Mouse (Mus musculus): ENCODE measurements around the gene Mlx. TPM values are rescaled to one million over a fixed set of nuclear protein-coding genes. Genes with fewer than 3 reads are reported as not detected.

Mlx gene
- total and polyA plus RNA-seq, 3 experiments: 45.2 to 116 (median 51.5) TPM

GRCm38 (mm10) chr11:101063676-101064327 is 23.3 kb upstream of the Mlx start:
- H3K27me3 ChIP-seq (replicated peaks): peaks cover 2% of the 10 kb centered on the region
- H3K4me1 ChIP-seq (ENCODE audit: control insufficient read depth in 1 of 2, insufficient read depth in 2 of 2): peaks cover 13 to 31% of the 10 kb centered on the region in 2 experiments
- no peak for DNase-seq (ENCODE audit: extremely low read depth)
- H3K79me2 ChIP-seq (replicated peaks; ENCODE audit: control insufficient read depth, extremely low read depth, insufficient read depth, poor library complexity, severe bottlenecking): no peaks in the 10 kb centered on the region
- TF ChIP-seq ZMIZ1 (IDR thresholded peaks at IDR 0.05; ENCODE audit: low read depth, low read length) (no peak), ZC3H11A (IDR thresholded peaks at IDR 0.05; ENCODE audit: low read depth, low read length) (no peak), RCOR1 (conservative IDR thresholded peaks at IDR 0.05; ENCODE audit: low read depth, low read length) (no peak), UBTF (IDR thresholded peaks at IDR 0.05; ENCODE audit: low read depth, low read length) (no peak), GABPA (IDR thresholded peaks at IDR 0.05; ENCODE audit: insufficient replicate concordance, low read depth, low read length) (no peak), EP300 (IDR thresholded peaks at IDR 0.05; ENCODE audit: low read length) (no peak), KAT2A (IDR thresholded peaks at IDR 0.05; ENCODE audit: insufficient replicate concordance, low read length) (no peak), USF2 (conservative IDR thresholded peaks at IDR 0.05; ENCODE audit: low read depth, low read length) (no peak), BHLHE40 (IDR thresholded peaks at IDR 0.05; ENCODE audit: low read depth, low read length) (no peak), ETS1 (conservative IDR thresholded peaks at IDR 0.05; ENCODE audit: low read depth, low read length) (no peak), ZNF384 (IDR thresholded peaks at IDR 0.05; ENCODE audit: low read depth, low read length) (no peak), CHD2 (IDR thresholded peaks at IDR 0.05; ENCODE audit: low read length) (no peak), MAX (IDR thresholded peaks at IDR 0.05; ENCODE audit: low read length) (no peak), CHD1 (IDR thresholded peaks at IDR 0.05; ENCODE audit: low read depth, low read length) (no peak), TBP (conservative IDR thresholded peaks at IDR 0.05; ENCODE audit: low read depth, low read length) (no peak), HCFC1 (IDR thresholded peaks at IDR 0.05; ENCODE audit: low read depth, low read length) (no peak), MYC (IDR thresholded peaks at IDR 0.05; ENCODE audit: low read depth, low read length) (no peak), SMC3 (IDR thresholded peaks at IDR 0.05; ENCODE audit: low read depth, low read length) (no peak)
- dilution Hi-C loops (cut with MboI; ENCODE audit: extremely low pct_ligation_motif_present, extremely low pct_unique_long_range_greater_than_20kb, low sequenced_read_pairs): no loop called here
- peaks cover 38 to 59% of the 10 kb centered on the region in 2 experiments for H3K36me3 ChIP-seq (replicated peaks in 1 of 2; ENCODE audit: control insufficient read depth in 1 of 2, insufficient read depth in 1 of 2, low read length in 1 of 2)
- no peak overlapping the region for H3K9ac ChIP-seq (ENCODE audit: insufficient read depth, low read depth)
- no peak overlapping the region for H3K4me2 ChIP-seq (ENCODE audit: insufficient read depth, low read depth, poor library complexity, severe bottlenecking)
- H3K9me3 ChIP-seq (replicated peaks; ENCODE audit: low read length): no peaks in the 10 kb centered on the region
- H3K27ac ChIP-seq (ENCODE audit: insufficient read depth, low read depth): no peak overlapping the region
- in situ Hi-C loops (cut with MboI; ENCODE audit: low pct_ligation_motif_present, low pct_unique_long_range_greater_than_20kb, low sequenced_read_pairs): no loop called here
- H3K4me3 ChIP-seq (replicated peaks in 1 of 3; ENCODE audit: low read depth in 2 of 3, low read length in 2 of 3, poor library complexity in 1 of 3): no peak overlapping the region

GRCm38 (mm10) chr11:101064462-101064861 is 22.6 kb upstream of the Mlx start:
- peaks cover 7 to 30% of the 10 kb centered on the region in 2 experiments for H3K4me1 ChIP-seq (ENCODE audit: control insufficient read depth in 1 of 2, insufficient read depth in 2 of 2)
- dilution Hi-C loops (cut with MboI; ENCODE audit: extremely low pct_ligation_motif_present, extremely low pct_unique_long_range_greater_than_20kb, low sequenced_read_pairs): no loop called here
- H3K9ac ChIP-seq (ENCODE audit: insufficient read depth, low read depth): no peak overlapping the region

More at GRCm38 (mm10) chr11:101064462-101064861, 22.6 kb upstream of the Mlx start:
- DNase-seq (ENCODE audit: extremely low read depth): no peak
- Histone ChIP-seq H3K27ac (ENCODE audit: insufficient read depth, low read depth) (no peak overlapping the region), H3K9me3 (replicated peaks; ENCODE audit: low read length) (no peaks in the 10 kb centered on the region), H3K4me3 (replicated peaks in 1 of 3; ENCODE audit: low read depth in 2 of 3, low read length in 2 of 3, poor library complexity in 1 of 3) (no peak overlapping the region), H3K4me2 (ENCODE audit: insufficient read depth, low read depth, poor library complexity, severe bottlenecking) (no peak overlapping the region), H3K36me3 (replicated peaks in 1 of 2; ENCODE audit: control insufficient read depth in 1 of 2, insufficient read depth in 1 of 2, low read length in 1 of 2) (peaks cover 32 to 52% of the 10 kb centered on the region in 2 experiments), H3K27me3 (replicated peaks) (peaks cover 2% of the 10 kb centered on the region), H3K79me2 (replicated peaks; ENCODE audit: control insufficient read depth, extremely low read depth, insufficient read depth, poor library complexity, severe bottlenecking) (no peaks in the 10 kb centered on the region)
- in situ Hi-C loops (cut with MboI; ENCODE audit: low pct_ligation_motif_present, low pct_unique_long_range_greater_than_20kb, low sequenced_read_pairs): no loop called here
- TF ChIP-seq NELFE (IDR thresholded peaks at IDR 0.05; ENCODE audit: low read depth, low read length) (no peak), RCOR1 (conservative IDR thresholded peaks at IDR 0.05; ENCODE audit: low read depth, low read length) (no peak), USF2 (conservative IDR thresholded peaks at IDR 0.05; ENCODE audit: low read depth, low read length) (no peak), ZKSCAN1 (IDR thresholded peaks at IDR 0.05; ENCODE audit: borderline replicate concordance, low read depth, low read length) (no peak), TCF12 (IDR thresholded peaks at IDR 0.05; ENCODE audit: low read depth, low read length) (no peak), HCFC1 (IDR thresholded peaks at IDR 0.05; ENCODE audit: low read depth, low read length) (no peak), TBP (conservative IDR thresholded peaks at IDR 0.05; ENCODE audit: low read depth, low read length) (no peak), ZC3H11A (IDR thresholded peaks at IDR 0.05; ENCODE audit: low read depth, low read length) (no peak), KAT2A (IDR thresholded peaks at IDR 0.05; ENCODE audit: insufficient replicate concordance, low read length) (no peak), SIN3A (IDR thresholded peaks at IDR 0.05; ENCODE audit: low read length) (no peak), EP300 (IDR thresholded peaks at IDR 0.05; ENCODE audit: low read length) (no peak), JUN (IDR thresholded peaks at IDR 0.05; ENCODE audit: insufficient read depth, low read depth, low read length) (no peak), ZNF384 (IDR thresholded peaks at IDR 0.05; ENCODE audit: low read depth, low read length) (no peak), ETS1 (conservative IDR thresholded peaks at IDR 0.05; ENCODE audit: low read depth, low read length) (no peak), BHLHE40 (IDR thresholded peaks at IDR 0.05; ENCODE audit: low read depth, low read length) (no peak), USF1 (IDR thresholded peaks at IDR 0.05; ENCODE audit: low read depth, low read length) (no peak)
